Mouse (Mus musculus): ENCODE data around the gene Susd2.

Susd2 gene

DNA sequence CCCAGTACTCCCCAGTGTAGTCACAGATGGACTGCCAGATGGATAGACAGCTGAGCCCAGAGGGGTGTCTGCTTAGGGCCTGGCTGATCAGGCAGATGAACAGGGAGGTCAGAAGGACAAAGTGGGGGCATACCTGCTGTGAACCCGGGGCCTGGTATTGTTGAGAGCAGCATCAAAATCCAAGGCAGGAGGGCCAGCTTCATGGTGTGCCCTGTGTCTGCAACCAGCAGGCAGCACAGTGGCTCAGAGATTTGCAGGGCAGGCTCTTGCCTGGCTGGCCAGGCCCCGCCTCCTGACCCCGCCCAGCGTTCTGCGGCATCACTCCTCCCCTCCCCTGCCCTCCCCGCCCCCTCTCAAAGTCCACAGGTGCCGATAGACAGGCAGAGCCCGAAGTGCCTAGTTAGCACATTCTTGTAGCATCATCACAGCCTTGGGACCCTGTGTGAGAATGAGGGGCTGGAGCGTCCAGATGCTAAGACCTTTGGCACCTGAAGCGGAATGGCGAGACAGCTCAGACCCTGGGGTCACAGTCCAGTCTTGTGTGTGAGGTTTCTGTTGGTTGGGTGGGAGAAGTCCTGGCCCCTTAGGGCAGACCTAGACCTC is at the start of gene Susd2:
Gene Susd2, minus strand, starts transcription at position 268 of the 603 bp plus-strand sequence.
- DNase-seq = peak; percentile 87 to 93

DNA sequence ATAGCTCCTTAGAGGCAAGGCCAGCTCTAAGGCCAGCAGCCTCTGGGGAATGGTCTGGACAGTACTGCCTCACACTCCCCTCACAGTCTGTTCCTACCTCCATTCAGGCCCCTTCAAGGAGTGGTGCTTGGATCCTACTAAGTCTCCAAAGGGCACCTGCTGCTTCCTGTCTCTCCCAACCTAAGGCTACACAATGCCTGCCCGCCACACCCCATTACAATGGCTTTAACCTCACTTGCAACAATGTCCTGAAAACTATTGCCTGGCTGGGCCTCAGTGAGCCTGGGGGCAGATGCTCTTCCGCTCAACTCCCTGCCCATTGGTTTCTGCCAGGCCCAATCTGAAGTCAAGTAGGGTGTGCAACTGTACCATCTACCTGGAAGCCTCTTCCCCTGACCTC is 44.8 kb upstream of the Susd2 start:
- DNase-seq = no peak

DNA sequence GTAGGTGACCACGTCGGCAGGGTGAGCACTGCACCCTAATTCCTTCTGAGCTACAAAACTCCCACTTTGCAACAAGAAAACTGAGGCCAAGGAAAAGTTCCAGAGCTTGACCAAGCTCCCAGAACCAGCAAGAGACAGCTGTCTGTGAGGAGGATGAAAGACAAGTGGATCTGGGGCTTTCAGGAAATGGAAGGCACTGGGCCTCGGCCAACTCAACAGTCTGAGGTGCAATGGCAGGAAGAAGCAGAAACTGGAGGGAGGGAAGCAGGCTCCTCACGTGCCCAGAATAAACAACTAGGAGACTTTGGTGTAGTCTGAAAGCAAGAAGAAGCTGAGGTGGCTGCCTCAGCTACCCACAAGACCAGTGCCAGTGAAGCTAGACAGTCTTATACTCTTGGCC is 42.9 kb upstream of the Susd2 start:
- DNase-seq = no peak

DNA sequence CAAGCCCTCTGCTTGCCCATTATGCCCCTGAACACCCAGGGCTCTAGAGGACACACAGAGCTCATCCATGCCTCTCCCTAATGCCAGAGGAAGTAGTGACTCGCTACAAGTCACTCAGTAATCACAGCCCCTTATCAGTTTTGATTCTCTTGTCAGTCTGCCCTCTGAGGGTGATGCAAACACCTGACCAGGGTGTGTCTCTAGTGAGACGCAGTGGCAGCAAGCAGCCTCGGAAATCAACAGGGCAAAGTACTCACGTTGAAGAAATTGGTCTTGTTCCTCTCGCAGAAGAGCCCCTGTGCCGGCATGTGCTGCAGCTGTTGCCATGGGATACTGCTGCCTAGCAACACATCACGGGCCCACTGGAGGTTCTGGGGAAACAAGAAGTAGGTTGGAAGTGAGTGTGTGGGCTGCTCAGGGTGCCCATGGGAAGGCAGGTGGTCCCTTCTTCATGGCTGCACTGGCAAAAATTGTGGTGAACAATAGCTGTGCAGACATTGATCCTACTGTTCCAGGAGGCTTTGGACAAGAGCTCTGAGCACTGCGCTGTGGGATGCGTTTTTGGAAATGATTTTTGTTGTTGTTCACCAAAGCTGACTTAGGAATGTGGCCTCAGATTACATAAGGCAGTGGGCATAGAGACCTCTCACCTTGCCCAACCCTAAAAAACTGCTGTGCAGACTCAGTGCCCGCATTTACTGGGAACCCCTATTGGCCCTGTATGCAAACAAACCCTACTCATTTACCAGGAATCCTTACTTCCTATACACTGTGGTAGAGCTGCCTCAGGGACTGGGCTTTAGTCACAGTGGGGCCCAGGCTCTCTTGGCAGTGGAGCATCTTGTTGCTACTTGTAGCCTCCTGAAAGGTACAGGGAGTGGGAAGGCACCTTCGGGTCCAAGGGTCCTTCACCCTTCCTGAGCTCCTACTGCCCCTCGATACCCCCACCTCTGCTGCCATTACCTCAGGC is 40.5 kb upstream of the Susd2 start:
- DNase-seq = no peak

DNA sequence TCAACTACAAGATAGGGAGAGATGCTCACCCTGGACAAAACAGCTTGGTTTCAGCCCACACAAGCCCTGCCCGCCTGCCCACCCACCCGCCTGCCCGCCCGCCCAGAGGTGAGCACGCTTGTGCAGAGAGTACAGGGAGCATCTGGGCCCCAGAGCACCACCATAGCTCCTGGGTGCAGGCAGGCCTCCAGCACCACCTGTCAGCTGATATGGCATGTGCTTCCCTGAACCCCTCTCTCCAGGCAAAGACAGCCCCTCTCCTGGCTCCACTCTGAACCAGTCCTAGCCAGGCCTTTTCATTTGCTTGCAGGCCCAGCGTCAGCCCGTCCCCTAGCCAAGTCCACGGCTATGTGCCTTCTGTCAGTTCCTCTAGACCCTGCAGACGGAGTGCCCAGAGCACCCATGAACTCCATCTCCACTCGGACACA is 36.8 kb upstream of the Susd2 start:
- no peak for DNase-seq

DNA sequence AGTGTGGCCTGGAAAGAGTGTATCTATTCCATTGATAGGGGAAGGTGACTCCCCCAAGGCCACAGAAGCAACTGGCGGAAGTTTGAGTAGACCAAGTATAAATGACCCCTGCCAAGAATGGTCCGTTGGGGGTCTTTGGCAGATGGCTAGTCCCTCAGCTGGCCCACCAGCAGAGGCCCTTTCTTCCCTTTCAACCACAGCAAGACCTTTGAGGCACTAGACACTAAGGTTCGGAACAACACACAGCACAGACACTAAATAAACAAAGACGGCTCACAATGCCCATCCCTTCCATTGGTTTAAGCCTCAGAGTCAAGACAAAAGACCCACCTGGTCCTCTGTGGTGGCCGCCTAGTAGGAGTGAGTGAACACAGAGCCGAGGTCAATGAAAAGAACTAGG is 35.4 kb upstream of the Susd2 start:
- no peak for DNase-seq

DNA sequence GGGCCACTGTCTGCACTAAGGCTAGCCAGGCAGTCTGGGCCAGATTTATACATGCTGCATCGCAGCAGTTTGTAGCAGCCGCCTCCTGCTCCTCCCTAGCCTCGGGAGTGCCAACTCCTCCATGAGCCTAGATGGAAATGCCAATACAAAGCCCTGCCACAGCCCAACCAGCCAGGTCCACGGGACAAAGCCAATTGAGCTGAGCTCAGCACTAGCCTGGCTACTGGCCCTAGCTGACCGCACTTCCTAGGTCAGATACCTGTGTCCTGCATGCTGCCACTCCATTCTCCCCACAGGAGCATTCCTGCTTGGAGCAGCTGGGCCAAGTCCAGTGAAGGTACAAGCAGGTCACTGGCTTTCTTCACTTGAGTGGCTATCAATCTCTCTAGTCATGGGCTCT is 34.2 kb upstream of the Susd2 start:
- peak; percentile 52 to 56 for DNase-seq

DNA sequence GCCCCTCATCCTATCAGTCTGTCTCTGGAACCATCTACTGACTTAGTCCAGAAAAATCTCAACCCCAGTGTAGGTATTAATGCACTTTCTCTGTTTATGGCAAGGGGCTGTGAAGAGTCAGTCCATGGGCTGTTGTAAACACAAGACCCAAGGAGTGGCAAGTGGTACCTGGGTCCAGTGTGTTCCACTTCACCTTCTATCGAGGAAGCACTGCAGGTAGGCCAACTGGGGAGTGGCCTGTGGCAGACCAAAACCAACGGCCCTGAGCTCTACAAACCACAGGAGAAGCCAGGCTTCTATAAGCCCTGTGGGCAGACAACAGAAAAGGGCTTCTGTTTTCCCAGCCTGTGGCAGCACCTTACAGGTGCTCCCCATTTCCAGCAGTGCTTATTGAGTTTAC is 33.8 kb upstream of the Susd2 start:
- no peak for DNase-seq

DNA sequence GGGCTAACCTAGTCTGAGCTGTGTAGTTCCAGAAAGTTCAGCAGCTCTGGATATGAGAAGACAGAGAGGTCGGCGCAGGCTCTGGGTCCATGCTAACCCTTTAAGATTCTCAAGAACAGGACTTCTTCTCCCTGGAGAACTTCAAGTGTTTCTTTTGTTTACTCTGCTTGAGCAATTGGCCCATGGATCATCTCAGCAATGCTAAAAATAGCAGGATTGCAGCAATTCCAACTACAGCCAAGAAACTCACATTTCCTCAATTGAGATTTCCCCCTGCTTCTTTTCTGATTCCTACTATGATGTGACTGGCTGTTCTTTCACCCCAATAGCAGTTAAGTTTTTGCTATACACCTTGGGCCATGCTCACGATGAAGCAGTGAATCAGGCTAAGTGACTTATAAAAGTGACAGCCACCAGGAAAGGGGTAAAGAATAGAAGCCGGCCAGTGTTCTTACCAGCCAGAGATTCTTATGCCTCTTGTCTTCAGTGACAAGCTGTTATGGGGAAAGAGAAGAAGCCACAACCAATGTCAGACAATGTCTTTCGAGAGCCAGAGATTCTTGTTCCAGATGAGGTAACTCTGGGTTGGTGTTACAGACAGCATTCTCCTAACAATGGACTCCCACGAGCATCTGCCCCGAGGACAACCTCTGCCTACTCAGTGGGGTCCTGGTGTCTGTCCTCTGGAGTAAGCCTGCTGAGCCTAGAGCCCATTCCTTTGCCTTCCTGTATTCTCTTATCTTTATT is 33.2 kb upstream of the Susd2 start:
- DNase-seq = no peak

DNA sequence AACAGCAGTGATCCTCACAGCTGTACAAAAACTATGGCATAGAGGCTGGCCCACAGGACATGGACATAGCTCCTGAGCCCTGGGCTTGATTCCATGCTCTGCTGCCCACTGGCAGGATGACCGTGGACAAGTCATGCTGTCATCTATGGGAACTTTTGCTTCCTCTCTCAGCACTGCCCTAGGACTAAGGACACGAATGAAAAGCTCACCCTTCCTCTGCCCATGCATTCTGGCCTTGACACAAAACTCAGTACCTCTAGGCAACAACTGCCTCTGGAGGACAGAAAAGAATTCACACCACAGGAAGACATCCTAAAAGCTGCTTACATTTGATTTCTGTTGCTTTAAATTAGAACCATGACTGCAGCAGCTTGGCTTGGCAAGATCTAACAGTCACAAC is 32.5 kb upstream of the Susd2 start:
- DNase-seq = no peak

DNA sequence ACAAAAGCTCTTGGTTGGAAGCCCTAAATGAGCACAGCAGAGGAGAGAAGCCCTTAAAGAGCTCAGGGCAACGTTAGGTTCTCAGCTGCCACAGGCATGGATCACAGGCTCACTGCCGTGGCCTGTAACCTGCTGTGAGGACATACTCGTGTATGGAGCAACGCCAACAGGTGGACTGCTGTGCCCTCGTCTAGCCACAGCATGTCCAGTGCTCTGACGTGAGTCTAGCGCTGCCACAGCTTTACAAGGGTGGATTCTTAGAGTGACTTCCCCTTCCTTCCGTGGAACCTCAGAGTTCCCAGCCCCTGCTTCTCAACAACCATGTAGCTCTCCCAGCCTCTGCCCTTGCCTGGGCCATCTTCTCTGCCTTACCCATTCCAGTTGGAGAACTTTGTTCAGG is 31.8 kb upstream of the Susd2 start:
- DNase-seq = no peak

DNA sequence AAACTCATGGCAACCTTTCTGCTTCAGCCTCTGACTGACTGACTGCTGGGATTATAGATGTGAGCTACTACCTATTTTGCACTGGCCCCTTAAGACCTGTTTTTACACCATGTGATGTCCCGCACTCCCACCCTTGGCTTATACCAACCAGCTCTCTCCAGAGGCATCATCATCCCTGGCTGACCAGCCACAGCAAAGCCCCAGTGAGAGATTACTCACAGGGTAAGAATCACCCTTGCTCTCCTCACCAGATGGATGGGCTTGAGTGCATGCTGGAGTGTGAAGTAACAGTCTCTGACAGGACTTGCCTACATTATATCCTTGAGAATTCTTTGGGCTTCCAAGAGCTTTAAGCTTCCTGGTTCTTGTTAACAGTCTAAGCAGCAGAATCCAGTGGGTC is 26.1 kb upstream of the Susd2 start:
- no peak for DNase-seq

DNA sequence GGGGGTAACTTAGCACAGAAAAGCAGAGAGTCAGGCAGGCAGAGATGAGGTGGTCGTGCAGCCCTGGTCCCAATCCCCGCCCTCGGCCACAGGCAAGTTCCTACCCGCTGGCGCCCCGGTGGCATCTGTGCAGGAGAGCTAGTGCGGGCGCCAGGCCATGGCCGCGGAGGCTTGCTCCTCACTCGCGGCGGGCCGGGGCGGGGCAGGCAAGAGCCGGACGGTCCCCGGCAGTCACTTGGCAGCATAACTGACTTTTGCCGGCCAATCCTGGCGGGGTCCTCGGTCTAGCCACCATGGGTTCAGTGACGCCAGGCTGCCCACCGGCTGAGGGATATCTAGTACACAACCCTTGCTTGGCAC is 24.1 kb upstream of the Susd2 start:
- peak; percentile 37 to 53 for DNase-seq

DNA sequence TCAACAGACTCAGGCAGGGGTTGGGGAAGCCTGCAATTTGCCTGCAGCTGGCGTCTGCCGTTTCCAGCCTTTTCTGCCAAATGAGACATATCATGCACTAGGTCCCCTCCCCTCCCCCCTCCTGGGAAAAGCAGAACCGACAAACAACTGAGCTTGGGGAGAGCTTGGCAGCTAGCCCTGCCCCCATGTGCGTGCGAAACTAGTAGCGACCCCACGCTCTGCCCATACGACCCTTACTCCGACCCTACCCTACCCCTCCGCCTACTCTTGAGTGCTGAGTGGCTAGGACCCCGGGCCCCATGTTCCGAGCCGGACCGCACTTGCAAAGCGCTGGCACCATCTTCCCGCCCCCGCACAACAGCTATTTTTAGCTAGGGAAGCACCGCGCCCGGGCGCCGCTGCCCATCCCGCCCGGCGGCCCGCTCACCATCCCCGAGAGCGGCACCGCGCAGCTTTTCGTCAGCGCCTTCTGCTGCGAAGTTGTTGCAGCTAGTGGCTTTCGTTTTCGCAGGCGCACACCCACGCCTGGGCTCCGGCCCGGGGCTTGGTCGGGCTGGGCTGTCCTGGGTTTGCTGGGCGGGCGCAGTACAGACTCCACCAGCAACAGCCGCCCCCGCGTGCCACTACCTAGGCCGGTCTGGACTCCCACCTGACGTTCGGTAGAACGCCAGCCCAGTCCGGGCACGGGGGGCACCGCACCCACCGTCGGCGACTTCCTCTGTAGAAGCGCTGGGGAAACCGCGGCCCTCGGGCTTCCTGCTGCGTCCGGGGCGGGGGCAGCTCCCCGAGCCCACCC is 23.5 kb upstream of the Susd2 start:
- peak in 1 of 2 experiments; percentile 37 for DNase-seq

DNA sequence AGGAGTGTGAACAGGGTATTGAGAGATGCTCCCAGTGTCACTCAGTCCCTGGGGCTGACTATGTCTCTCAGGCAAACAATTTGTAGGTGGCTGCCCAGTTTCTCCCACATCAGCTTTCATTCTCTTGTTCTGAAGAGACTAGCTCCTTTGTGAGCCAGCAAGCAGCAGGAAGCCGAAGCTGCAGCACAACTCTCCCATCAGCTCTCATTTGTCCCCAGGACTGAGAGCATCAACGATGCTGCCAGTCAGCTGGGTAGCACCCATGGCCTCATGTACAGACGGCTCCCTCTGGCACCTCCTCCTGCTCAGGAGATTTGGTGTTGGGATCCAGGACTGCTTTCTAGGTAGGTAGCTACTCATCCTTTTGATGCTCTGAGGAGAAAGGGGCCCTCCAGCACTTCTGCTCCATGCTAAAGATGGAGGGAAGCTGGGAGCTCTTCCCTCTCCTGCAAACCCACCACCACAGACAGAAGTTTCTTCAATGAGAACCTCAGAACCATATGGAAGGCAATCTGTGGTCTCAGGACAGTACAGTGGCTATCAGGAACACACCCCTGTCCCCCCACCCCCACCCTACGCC is 22.7 kb upstream of the Susd2 start:
- DNase-seq = no peak

DNA sequence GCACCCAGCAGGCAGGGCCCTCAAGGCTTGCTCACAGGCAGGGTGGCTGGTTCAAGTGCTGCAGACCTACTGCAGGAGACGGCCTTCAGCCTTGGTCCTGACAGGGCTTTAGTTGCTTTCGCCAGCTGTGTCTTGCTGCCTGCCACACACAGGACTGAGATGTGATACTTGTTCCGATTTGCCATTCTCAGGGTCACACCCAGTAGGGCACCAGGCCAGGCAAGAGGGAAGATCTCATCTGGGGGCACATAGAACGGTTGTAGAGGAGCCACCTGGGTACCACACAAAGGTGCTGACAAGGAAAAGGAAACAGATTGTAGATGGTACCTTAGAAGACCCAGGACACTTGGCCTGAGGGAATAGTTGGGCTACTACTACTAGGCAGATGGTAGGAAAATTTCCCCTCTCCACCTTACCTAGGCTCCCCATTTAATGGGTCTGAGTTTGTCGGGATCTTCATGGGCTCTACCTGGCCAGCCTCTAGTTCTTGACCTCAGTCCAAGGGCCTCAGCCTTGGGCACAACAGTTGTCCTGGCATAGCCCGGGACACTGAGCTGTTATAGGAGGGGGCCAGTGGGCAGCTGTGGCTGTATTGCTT is 21.0 kb upstream of the Susd2 start:
- DNase-seq = no peak

DNA sequence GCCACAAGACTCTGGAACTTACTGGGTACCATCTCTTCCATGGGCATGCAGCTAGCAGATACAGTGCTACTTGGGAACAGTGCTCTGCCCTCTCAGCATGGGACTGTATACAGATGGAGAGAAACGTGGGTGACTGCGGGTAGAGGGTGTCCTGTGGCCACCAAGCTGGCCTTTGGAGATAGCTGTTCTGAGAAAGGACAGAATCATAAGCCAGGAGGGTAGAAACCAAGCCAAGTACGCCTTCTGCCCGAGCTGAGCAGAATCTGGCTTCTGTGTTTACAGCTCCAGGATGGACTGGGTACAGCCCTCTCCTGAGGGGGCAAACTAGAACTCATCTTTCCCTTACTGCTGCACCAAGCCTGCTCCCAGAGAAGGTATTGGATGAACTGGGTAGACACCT is 18.8 kb upstream of the Susd2 start:
- DNase-seq = no peak

DNA sequence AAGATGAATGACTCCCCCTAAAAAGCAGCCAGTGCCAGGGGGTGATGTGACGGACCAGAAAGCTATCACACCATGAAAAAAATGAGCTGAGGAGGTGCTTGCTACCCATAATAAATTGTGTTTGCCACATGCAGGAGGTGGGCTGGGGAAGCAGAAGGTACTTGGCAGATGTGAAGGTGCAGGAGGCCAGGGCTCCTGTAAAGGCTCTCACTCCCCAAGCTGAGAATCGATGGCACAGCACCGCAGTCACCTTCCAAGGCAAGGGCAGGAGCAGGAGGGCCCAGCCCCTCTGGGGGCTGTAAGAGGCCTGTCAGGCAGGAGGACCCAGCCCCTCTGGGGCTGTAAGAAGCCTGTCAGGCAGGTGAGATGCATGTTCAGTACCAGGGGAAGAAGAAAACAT is 18.1 kb upstream of the Susd2 start:
- no peak for DNase-seq

DNA sequence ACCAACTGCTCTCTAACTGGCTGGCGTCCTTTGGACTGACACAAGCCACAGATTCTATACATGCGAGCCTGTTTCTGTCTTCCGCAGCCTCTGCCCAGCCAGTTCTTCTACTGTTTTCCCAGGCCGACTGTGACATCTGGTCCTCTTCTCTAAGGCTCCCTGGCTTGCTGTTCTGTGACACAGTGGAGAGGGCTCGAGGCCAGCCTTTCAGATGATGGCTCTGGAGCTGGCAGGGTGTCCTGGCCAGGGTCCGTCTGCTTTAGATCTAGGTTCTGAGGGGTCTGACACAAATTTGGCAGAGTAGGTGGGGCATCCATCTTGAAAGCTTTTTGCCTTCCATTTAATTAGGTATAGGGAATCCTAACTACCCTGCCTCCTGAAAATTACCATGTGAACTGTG is 17.6 kb upstream of the Susd2 start:
- no peak for DNase-seq

DNA sequence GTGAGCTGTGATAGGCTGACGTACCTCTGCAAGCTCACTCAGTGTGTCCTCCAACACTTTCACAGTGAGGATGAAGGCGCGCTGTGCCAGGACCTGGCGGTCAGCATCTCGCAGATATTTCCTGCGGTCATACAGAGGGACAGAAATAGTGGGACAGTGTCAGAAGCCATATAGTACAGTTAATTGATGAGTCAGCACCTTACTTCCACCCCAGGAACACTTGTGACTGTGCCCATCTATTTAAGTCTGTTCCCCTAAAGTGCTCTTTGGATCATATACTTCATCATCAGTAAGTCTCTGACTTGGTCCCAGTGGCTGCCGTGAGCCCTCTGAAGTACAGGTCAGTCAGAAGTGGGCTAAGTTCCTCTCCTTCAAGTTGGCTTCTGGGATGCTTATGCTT is 14.0 kb upstream of the Susd2 start:
- DNase-seq = no peak

DNA sequence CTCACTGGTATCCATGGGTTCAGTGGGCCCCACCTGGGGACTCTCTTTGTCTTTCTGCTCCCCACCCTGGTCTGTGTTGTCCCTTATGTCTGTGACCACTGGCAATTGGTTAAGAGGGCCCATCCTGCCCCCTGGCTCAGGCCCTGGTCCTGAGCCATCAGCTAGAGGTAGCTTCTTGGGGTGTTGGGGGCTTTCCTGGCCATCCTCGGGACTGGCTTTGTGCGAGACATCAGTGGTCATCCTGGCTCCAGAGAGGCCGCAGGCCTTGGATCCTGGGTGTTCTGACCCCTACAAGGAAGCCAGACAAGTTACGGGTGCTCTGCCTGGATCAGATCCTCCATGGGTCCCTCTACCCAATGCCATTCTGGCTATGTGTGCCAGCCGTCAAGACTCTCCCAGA is 13.4 kb upstream of the Susd2 start:
- no peak for DNase-seq

DNA sequence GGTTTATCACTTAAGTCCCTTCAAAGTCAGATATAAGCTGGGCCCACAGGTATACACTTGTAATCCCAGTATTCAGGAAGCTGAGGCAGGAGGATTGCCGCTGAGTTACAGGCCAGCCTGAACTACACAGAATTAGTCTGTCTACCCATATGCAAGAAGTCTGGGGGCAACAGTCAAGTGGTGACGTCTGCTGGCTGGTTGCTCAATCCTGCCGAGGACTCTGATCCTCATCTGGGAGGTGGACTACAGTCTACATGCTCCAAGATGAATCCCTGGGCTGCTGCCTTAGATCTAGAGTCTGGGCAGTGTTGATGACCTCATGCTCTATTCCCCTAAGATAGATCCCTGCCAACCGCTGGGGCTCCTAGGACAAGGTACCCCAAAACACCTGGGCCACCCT is 10.2 kb upstream of the Susd2 start:
- DNase-seq = peak; percentile 43 to 54
